Mouse (Mus musculus): ENCODE data around the gene Emc6. TPM values are rescaled to one million over a fixed set of nuclear protein-coding genes. Genes with fewer than 3 reads are reported as not detected.

Gene Emc6
- polyA plus RNA-seq, 1 experiment from 2014 or later: 117 TPM

GRCm38 (mm10) chr11:73175612-73176011, 1.2 kb downstream of the Emc6 start:
- peaks cover 31% of the 10 kb centered on the region for H3K4me1 ChIP-seq

GRCm38 (mm10) chr11:73172186-73172585, 4.7 kb downstream of the Emc6 start:
- peak overlapping the region; percentile 44; the same call in 1 of the 2 replicates for H3K27ac ChIP-seq
- no peaks in the 10 kb centered on the region for H3K9me3 ChIP-seq
- no peak overlapping the region for H3K9ac ChIP-seq
- peaks cover 19% of the 10 kb centered on the region for H3K4me1 ChIP-seq
- WGBS: 27% methylated on average over 5 of the region's 5 CpGs
- H3K36me3 ChIP-seq: 0 out of 2 replicates have a peak, but pooled peaks cover 5% of the 10 kb centered on the region
- H3K27me3 ChIP-seq (replicated peaks): no peaks in the 10 kb centered on the region
- ATAC-seq (ENCODE audit: insufficient read depth, low FRiP score, low read depth): no peak
- no peak overlapping the region for H3K4me3 ChIP-seq (replicated peaks)
- H3K4me2 ChIP-seq: no peak overlapping the region

More at GRCm38 (mm10) chr11:73175612-73176011, 1.2 kb downstream of the Emc6 start:
- WGBS: 27% methylated on average over 8 of the region's 8 CpGs
- ATAC-seq (ENCODE audit: insufficient read depth, low FRiP score, low read depth): no peak
- H3K9me3 ChIP-seq: no peaks in the 10 kb centered on the region
- H3K4me2 ChIP-seq: peak overlapping the region; percentile 65
- no peaks in the 10 kb centered on the region for H3K27me3 ChIP-seq (replicated peaks)
- H3K9ac ChIP-seq: 0 out of 2 replicates have a peak overlapping the region, but pooled peaks have one; percentile 80
- H3K27ac ChIP-seq: no peak overlapping the region; the same call in 1 of the 2 replicates
- H3K36me3 ChIP-seq: 0 out of 2 replicates have a peak, but pooled peaks cover 6% of the 10 kb centered on the region
- H3K4me3 ChIP-seq (replicated peaks): peak overlapping the region; percentile 71

GRCm38 (mm10) chr11:73169231-73169630, 7.6 kb downstream of the Emc6 start:
- Histone ChIP-seq H3K4me1 (peaks cover 12% of the 10 kb centered on the region), H3K9me3 (no peaks in the 10 kb centered on the region), H3K4me2 (no peak overlapping the region), H3K27me3 (replicated peaks) (no peaks in the 10 kb centered on the region), H3K36me3 (0 out of 2 replicates have a peak, but pooled peaks cover under 1% of the 10 kb centered on the region), H3K27ac (no peak overlapping the region), H3K9ac (no peak overlapping the region), H3K4me3 (replicated peaks) (no peak overlapping the region)
- 52% methylated on average over 4 of the region's 4 CpGs for WGBS
- ATAC-seq (ENCODE audit: insufficient read depth, low FRiP score, low read depth): no peak

GRCm38 (mm10) chr11:73168576-73168975, 8.3 kb downstream of the Emc6 start:
- H3K4me1 ChIP-seq: peaks cover 12% of the 10 kb centered on the region
- ATAC-seq (ENCODE audit: insufficient read depth, low FRiP score, low read depth): no peak
- WGBS: 81% methylated on average over 6 of the region's 6 CpGs
- no peak overlapping the region for H3K4me3 ChIP-seq (replicated peaks)
- no peak overlapping the region for H3K27ac ChIP-seq
- H3K27me3 ChIP-seq (replicated peaks): no peaks in the 10 kb centered on the region
- no peaks in the 10 kb centered on the region for H3K36me3 ChIP-seq
- no peak overlapping the region for H3K9ac ChIP-seq
- no peaks in the 10 kb centered on the region for H3K9me3 ChIP-seq
- H3K4me2 ChIP-seq: no peak overlapping the region

GRCm38 (mm10) chr11:73168071-73168470, 8.8 kb downstream of the Emc6 start:
- Histone ChIP-seq H3K9ac (no peak overlapping the region), H3K36me3 (no peaks in the 10 kb centered on the region), H3K9me3 (no peaks in the 10 kb centered on the region), H3K27me3 (replicated peaks) (no peaks in the 10 kb centered on the region), H3K4me1 (peaks cover 12% of the 10 kb centered on the region), H3K27ac (no peak overlapping the region), H3K4me2 (no peak overlapping the region), H3K4me3 (replicated peaks) (no peak overlapping the region)
- WGBS: 84% methylated on average over 8 of the region's 8 CpGs
- ATAC-seq (ENCODE audit: insufficient read depth, low FRiP score, low read depth): no peak

- no peak for ATAC-seq (ENCODE audit: insufficient read depth, low FRiP score, low read depth)
- no peak overlapping the region for H3K9ac ChIP-seq
- peaks cover 15% of the 10 kb centered on the region; the same call in 1 of the 2 replicates for H3K27me3 ChIP-seq (replicated peaks)
- no peaks in the 10 kb centered on the region for H3K4me1 ChIP-seq
- no peak overlapping the region for H3K4me2 ChIP-seq
- no peak overlapping the region for H3K4me3 ChIP-seq (replicated peaks)
- H3K36me3 ChIP-seq: no peaks in the 10 kb centered on the region
- WGBS: 49% methylated on average over 5 of the region's 5 CpGs
- no peaks in the 10 kb centered on the region for H3K9me3 ChIP-seq
- no peak overlapping the region for H3K27ac ChIP-seq
Measured at GRCm38 (mm10) chr11:73162284-73162683, 14.6 kb downstream of the Emc6 start.

GRCm38 (mm10) chr11:73161616-73162015, 15.2 kb downstream of the Emc6 start:
- Histone ChIP-seq H3K27ac (no peak overlapping the region), H3K9ac (no peak overlapping the region), H3K36me3 (no peaks in the 10 kb centered on the region), H3K9me3 (no peaks in the 10 kb centered on the region), H3K4me1 (no peaks in the 10 kb centered on the region), H3K4me2 (no peak overlapping the region), H3K4me3 (replicated peaks) (no peak overlapping the region), H3K27me3 (replicated peaks) (peaks cover 15% of the 10 kb centered on the region; the same call in 1 of the 2 replicates)
- no peak for ATAC-seq (ENCODE audit: insufficient read depth, low FRiP score, low read depth)
- WGBS: 83% methylated on average over 4 of the region's 4 CpGs

GRCm38 (mm10) chr11:73160811-73161200, 16.0 kb downstream of the Emc6 start:
- WGBS: 30% methylated on average over 6 of the region's 6 CpGs
- ATAC-seq (ENCODE audit: insufficient read depth, low FRiP score, low read depth): no peak
- Histone ChIP-seq H3K4me2 (peak overlapping the region; percentile 78), H3K36me3 (no peaks in the 10 kb centered on the region), H3K27ac (no peak overlapping the region), H3K9me3 (no peaks in the 10 kb centered on the region), H3K4me1 (no peaks in the 10 kb centered on the region), H3K27me3 (replicated peaks) (peaks cover 15% of the 10 kb centered on the region; the same call in 1 of the 2 replicates), H3K4me3 (replicated peaks) (peak overlapping the region; percentile 38), H3K9ac (no peak overlapping the region)

- ATAC-seq (ENCODE audit: insufficient read depth, low FRiP score, low read depth): peak; percentile 67
- no peak within 1 kb of the TSS for H3K9ac ChIP-seq
- H3K4me3 ChIP-seq (replicated peaks): peak within 1 kb of the TSS; percentile 38
- H3K4me2 ChIP-seq: peak within 1 kb of the TSS; percentile 78
- H3K4me1 ChIP-seq: no peaks in the 10 kb centered on the region
- peaks cover 15% of the 10 kb centered on the region; the same call in 1 of the 2 replicates for H3K27me3 ChIP-seq (replicated peaks)
- H3K36me3 ChIP-seq: no peaks in the 10 kb centered on the region
- WGBS: 2% methylated on average over 49 of the region's 49 CpGs
- H3K27ac ChIP-seq: no peak within 1 kb of the TSS
- no peaks in the 10 kb centered on the region for H3K9me3 ChIP-seq
Measured at GRCm38 (mm10) chr11:73159957-73160810, 16.7 kb downstream of the Emc6 start, which contains the start of gene P2rx5. Gene P2rx5 (plus strand): TSS chr11:73160421.

- H3K9ac ChIP-seq: no peak overlapping the region
- H3K4me3 ChIP-seq (replicated peaks): no peak overlapping the region
- H3K4me1 ChIP-seq: no peaks in the 10 kb centered on the region
- H3K4me2 ChIP-seq: no peak overlapping the region
- H3K36me3 ChIP-seq: no peaks in the 10 kb centered on the region
- no peak overlapping the region for H3K27ac ChIP-seq
- ATAC-seq (ENCODE audit: insufficient read depth, low FRiP score, low read depth): no peak
- H3K9me3 ChIP-seq: no peaks in the 10 kb centered on the region
- H3K27me3 ChIP-seq (replicated peaks): peaks cover 9% of the 10 kb centered on the region; the same call in 1 of the 2 replicates
- 69% methylated on average over 6 of the region's 6 CpGs for WGBS
Measured at GRCm38 (mm10) chr11:73155071-73155470, 21.8 kb downstream of the Emc6 start.

GRCm38 (mm10) chr11:73148209-73148608, 28.6 kb downstream of the Emc6 start:
- no peaks in the 10 kb centered on the region for H3K4me1 ChIP-seq
- ATAC-seq (ENCODE audit: insufficient read depth, low FRiP score, low read depth): no peak
- H3K4me2 ChIP-seq: no peak overlapping the region
- no peak overlapping the region for H3K27ac ChIP-seq
- H3K9ac ChIP-seq: no peak overlapping the region
- H3K27me3 ChIP-seq (replicated peaks): no peaks in the 10 kb centered on the region
- no peaks in the 10 kb centered on the region for H3K36me3 ChIP-seq
- 82% methylated on average over 9 of the region's 9 CpGs for WGBS
- H3K9me3 ChIP-seq: no peaks in the 10 kb centered on the region
- H3K4me3 ChIP-seq (replicated peaks): no peak overlapping the region

GRCm38 (mm10) chr11:73146975-73147365, 29.9 kb downstream of the Emc6 start:
- Histone ChIP-seq H3K4me1 (no peaks in the 10 kb centered on the region), H3K36me3 (no peaks in the 10 kb centered on the region), H3K27ac (no peak overlapping the region), H3K4me3 (replicated peaks) (no peak overlapping the region), H3K9ac (no peak overlapping the region), H3K4me2 (no peak overlapping the region), H3K27me3 (replicated peaks) (no peaks in the 10 kb centered on the region), H3K9me3 (no peaks in the 10 kb centered on the region)
- ATAC-seq (ENCODE audit: insufficient read depth, low FRiP score, low read depth): no peak
- 57% methylated on average over 7 of the region's 7 CpGs for WGBS
